Mouse (Mus musculus): Measurements from ENCODE around the gene B3galt5.

DNA sequence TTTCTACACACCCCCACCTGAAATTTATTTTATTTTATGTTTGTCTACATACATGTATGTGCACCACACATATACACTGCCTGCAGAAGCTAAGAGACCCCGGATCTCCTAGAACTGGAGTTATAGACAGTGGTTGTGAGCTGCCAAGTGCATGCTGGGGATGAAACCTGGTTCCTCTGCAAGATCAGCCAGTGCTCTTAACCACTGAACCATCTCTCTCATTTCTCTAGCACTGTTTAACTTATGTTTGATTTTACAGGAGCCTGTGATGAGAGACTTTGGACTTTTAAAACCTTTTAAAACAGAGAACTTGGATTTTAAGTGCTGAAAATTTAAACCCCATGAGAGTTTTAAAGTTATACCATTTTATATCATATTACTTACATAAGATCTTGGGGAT lies 87.1 kb downstream of the B3galt5 start:
- no peak for TF ChIP-seq CHD2 (IDR thresholded peaks at IDR 0.05; ENCODE audit: low read depth, low read length)
- no peak for TF ChIP-seq ZC3H11A (IDR thresholded peaks at IDR 0.05; ENCODE audit: borderline replicate concordance, low read depth, low read length)
- no peak for TF ChIP-seq ZNF384 (IDR thresholded peaks at IDR 0.05; ENCODE audit: low read depth, low read length)
